Mouse (Mus musculus): ENCODE measurements around the gene Msh2. TPM values are rescaled to one million over a fixed set of nuclear protein-coding genes. Genes with fewer than 3 reads are reported as not detected.

Gene Msh2
- 17.8 and 22.8 TPM in 2 replicates for polyA plus RNA-seq (2012; rRNA removed)

DNA sequence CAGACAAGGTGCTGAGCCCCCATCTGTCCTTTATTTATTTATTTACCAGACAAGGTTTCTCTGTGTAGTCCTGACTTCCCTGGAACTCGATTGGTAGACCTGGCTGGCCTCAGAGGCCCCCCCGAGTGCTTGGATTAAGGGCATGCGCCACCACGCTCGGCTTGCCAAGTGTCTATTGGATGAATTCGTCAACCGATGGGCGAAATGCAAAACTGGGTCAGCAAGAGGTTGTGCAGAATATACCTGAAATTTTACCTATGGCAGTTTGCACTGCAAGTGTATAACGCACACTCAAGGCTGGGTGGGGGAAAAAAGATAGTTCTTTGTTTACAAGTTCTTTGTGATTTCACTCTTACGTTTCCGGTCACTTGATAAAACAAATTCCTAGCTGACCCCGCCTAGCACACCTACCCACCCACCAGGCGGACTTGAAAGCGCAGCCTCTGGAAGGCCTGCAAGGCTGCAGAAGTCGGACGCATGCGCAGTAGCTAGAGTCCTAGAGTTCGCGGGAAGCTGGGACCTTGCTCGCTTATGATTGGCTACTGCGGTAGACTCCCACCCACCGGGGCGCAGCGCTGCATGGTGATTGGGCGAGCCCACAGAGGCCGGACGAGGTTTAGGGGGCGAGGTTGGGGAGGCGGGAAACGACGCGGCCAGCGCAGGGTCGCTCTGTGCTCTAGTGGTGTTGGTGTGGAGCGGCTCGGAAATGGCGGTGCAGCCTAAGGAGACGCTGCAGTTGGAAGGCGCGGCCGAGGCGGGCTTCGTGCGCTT lies at the start of gene Msh2:
Gene Msh2 (plus strand): TSS at position 441 of the 771 bp plus-strand sequence.
- Histone ChIP-seq H3K27ac (ENCODE audit: control insufficient read depth, insufficient read depth, low read length) (peak within 1 kb of the TSS; percentile 8), H3K36me3 (ENCODE audit: control insufficient read depth, insufficient read depth, low read length) (no peaks in the 10 kb centered on the region), H3K27me3 (ENCODE audit: control insufficient read depth, insufficient read depth, low read length) (no peaks in the 10 kb centered on the region), H3K4me1 (replicated peaks; ENCODE audit: control insufficient read depth, insufficient read depth, low read length) (peaks cover 10% of the 10 kb centered on the region), H3K4me3 (ENCODE audit: control insufficient read depth, insufficient read depth, low read length) (peak within 1 kb of the TSS; percentile 71)
- 3% methylated on average over 44 of the region's 44 CpGs for WGBS
- peak; percentile 99 for DNase-seq
- TF ChIP-seq CTCF (IDR thresholded peaks at IDR 0.05; ENCODE audit: borderline replicate concordance, control insufficient read depth, extremely low read depth, insufficient read depth, low read length, poor library complexity) = 0 out of 2 replicates have a peak, but pooled peaks have one; percentile 39
- peak; percentile 89 for TF ChIP-seq POLR2A (IDR thresholded peaks at IDR 0.05; ENCODE audit: control insufficient read depth, extremely low read depth, insufficient read depth, low read length, poor library complexity)

DNA sequence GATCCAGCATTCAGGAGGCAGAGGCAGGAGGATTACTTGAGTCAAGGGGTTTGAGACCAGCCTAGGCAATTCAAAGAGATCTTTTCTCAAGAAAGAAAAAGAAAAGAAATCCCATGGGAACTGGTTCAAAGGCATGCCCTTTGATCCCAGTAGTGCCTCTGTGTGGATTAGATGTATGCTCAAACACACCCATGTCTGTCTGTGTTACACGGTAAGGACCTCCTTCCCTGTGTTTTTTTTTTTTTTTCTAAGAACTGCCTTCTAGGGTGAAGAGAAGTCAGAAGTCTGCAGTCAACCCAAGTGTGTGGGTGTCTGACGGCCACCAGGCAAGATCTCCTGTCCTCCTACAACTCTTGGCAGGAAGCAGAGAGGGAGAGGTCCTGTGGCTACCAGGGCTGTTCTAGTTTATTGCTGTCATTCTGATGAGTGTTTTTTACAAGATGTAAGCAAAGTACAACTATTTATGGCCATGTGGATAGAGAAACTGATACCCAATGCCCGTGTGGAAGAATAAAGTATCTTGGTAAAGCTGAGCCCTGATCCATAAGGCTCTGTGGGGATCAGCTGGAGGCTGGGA lies 46.5 kb upstream of the Msh2 start:
- Histone ChIP-seq H3K27me3 (ENCODE audit: control insufficient read depth, insufficient read depth, low read length) (no peaks in the 10 kb centered on the region), H3K27ac (ENCODE audit: control insufficient read depth, insufficient read depth, low read length) (no peak overlapping the region), H3K36me3 (ENCODE audit: control insufficient read depth, insufficient read depth, low read length) (no peaks in the 10 kb centered on the region), H3K4me1 (replicated peaks; ENCODE audit: control insufficient read depth, insufficient read depth, low read length) (no peaks in the 10 kb centered on the region), H3K4me3 (ENCODE audit: control insufficient read depth, insufficient read depth, low read length) (no peak overlapping the region)
- 84% methylated on average over 3 of the region's 3 CpGs for WGBS
- TF ChIP-seq CTCF (IDR thresholded peaks at IDR 0.05; ENCODE audit: borderline replicate concordance, control insufficient read depth, extremely low read depth, insufficient read depth, low read length, poor library complexity) (no peak), POLR2A (IDR thresholded peaks at IDR 0.05; ENCODE audit: control insufficient read depth, extremely low read depth, insufficient read depth, low read length, poor library complexity) (no peak)
- DNase-seq = no peak

GRCm38 (mm10) chr17:87628144-87628543 lies 44.0 kb upstream of the Msh2 start:
- WGBS = 97% methylated on average over 5 of the region's 5 CpGs
- TF ChIP-seq CTCF (IDR thresholded peaks at IDR 0.05; ENCODE audit: borderline replicate concordance, control insufficient read depth, extremely low read depth, insufficient read depth, low read length, poor library complexity) (no peak), POLR2A (IDR thresholded peaks at IDR 0.05; ENCODE audit: control insufficient read depth, extremely low read depth, insufficient read depth, low read length, poor library complexity) (no peak)
- Histone ChIP-seq H3K36me3 (ENCODE audit: control insufficient read depth, insufficient read depth, low read length) (no peaks in the 10 kb centered on the region), H3K27ac (ENCODE audit: control insufficient read depth, insufficient read depth, low read length) (no peak overlapping the region), H3K4me1 (replicated peaks; ENCODE audit: control insufficient read depth, insufficient read depth, low read length) (no peaks in the 10 kb centered on the region), H3K4me3 (ENCODE audit: control insufficient read depth, insufficient read depth, low read length) (no peak overlapping the region), H3K27me3 (ENCODE audit: control insufficient read depth, insufficient read depth, low read length) (no peaks in the 10 kb centered on the region)
- DNase-seq = no peak

- Histone ChIP-seq H3K36me3 (ENCODE audit: control insufficient read depth, insufficient read depth, low read length) (no peaks in the 10 kb centered on the region), H3K27me3 (ENCODE audit: control insufficient read depth, insufficient read depth, low read length) (no peaks in the 10 kb centered on the region), H3K27ac (ENCODE audit: control insufficient read depth, insufficient read depth, low read length) (no peak overlapping the region), H3K4me3 (ENCODE audit: control insufficient read depth, insufficient read depth, low read length) (no peak overlapping the region), H3K4me1 (replicated peaks; ENCODE audit: control insufficient read depth, insufficient read depth, low read length) (no peaks in the 10 kb centered on the region)
- TF ChIP-seq POLR2A (IDR thresholded peaks at IDR 0.05; ENCODE audit: control insufficient read depth, extremely low read depth, insufficient read depth, low read length, poor library complexity) = no peak
- TF ChIP-seq CTCF (IDR thresholded peaks at IDR 0.05; ENCODE audit: borderline replicate concordance, control insufficient read depth, extremely low read depth, insufficient read depth, low read length, poor library complexity) = no peak
- no peak for DNase-seq
- WGBS = 91% methylated on average over 7 of the region's 7 CpGs
Measured at GRCm38 (mm10) chr17:87628706-87629105, 43.4 kb upstream of the Msh2 start.

DNA sequence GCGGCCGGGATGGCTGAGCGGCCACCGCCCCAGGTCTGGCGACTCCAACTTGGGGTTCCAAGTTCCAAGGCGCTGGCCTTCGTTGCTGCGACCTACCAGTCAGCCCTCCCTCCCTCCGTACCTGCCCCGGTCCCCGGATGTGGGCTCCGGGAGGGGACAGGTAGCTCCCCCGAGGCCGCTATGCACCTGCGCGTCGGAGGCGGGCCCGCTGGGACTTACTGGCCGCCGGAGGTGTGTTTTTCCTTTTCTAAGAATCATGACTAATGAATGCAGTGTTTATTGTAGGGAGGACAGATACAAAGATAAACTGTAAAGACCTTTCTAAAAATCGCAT lies 35.1 kb upstream of the Msh2 start:
- 1% methylated on average over 20 of the region's 22 CpGs for WGBS
- peak overlapping the region; percentile 68 for H3K4me3 ChIP-seq (ENCODE audit: control insufficient read depth, insufficient read depth, low read length)
- H3K27ac ChIP-seq (ENCODE audit: control insufficient read depth, insufficient read depth, low read length) = no peak overlapping the region
- TF ChIP-seq POLR2A (IDR thresholded peaks at IDR 0.05; ENCODE audit: control insufficient read depth, extremely low read depth, insufficient read depth, low read length, poor library complexity) = no peak
- TF ChIP-seq CTCF (IDR thresholded peaks at IDR 0.05; ENCODE audit: borderline replicate concordance, control insufficient read depth, extremely low read depth, insufficient read depth, low read length, poor library complexity) = no peak
- no peaks in the 10 kb centered on the region; the same call in 1 of the 2 replicates for H3K27me3 ChIP-seq (ENCODE audit: control insufficient read depth, insufficient read depth, low read length)
- DNase-seq = peak; percentile 54
- H3K4me1 ChIP-seq (replicated peaks; ENCODE audit: control insufficient read depth, insufficient read depth, low read length) = peaks cover 13% of the 10 kb centered on the region
- H3K36me3 ChIP-seq (ENCODE audit: control insufficient read depth, insufficient read depth, low read length) = no peaks in the 10 kb centered on the region

DNA sequence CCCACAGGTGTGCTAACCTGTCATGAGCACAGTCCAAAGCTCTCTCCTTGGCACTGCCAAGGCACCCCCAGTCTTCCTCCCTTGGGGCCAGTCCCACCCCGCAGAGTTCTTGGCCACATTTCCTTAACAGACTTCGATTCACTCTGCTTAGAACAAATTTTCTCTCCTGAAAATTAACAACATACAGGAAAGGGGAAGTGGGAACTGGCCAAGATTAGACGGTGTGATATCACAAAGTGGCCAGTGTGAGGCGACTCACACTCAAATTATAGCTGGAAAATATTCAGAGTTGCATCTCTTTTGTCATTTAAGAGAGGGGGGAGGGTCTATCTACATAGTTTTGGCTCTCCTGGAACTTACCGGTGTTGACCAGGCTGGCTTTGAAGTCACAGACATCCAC lies 32.9 kb upstream of the Msh2 start:
- WGBS = 27% methylated on average over 5 of the region's 5 CpGs
- DNase-seq = no peak
- Histone ChIP-seq H3K36me3 (ENCODE audit: control insufficient read depth, insufficient read depth, low read length) (no peaks in the 10 kb centered on the region), H3K27me3 (ENCODE audit: control insufficient read depth, insufficient read depth, low read length) (no peaks in the 10 kb centered on the region; the same call in 1 of the 2 replicates), H3K27ac (ENCODE audit: control insufficient read depth, insufficient read depth, low read length) (no peak overlapping the region), H3K4me1 (replicated peaks; ENCODE audit: control insufficient read depth, insufficient read depth, low read length) (peaks cover 13% of the 10 kb centered on the region), H3K4me3 (ENCODE audit: control insufficient read depth, insufficient read depth, low read length) (no peak overlapping the region)
- TF ChIP-seq POLR2A (IDR thresholded peaks at IDR 0.05; ENCODE audit: control insufficient read depth, extremely low read depth, insufficient read depth, low read length, poor library complexity) (no peak), CTCF (IDR thresholded peaks at IDR 0.05; ENCODE audit: borderline replicate concordance, control insufficient read depth, extremely low read depth, insufficient read depth, low read length, poor library complexity) (no peak)

Measured in thymus, adult 2 months (tissue).